Mouse (Mus musculus) erythroblast, embryonic 14.5 days (primary cell): ENCODE measurements around the gene Cuta.

Experiments used
- GATA1 ChIP-seq: IDR thresholded peaks from 2 replicates; pipeline ENCODE4 v1.6.1; 2012; ENCODE audit warnings: low read length, inconsistent platforms, mixed read lengths
- TAL1 ChIP-seq: IDR thresholded peaks from 3 replicates; pipeline ENCODE4 v1.6.1; 2012; ENCODE audit warnings: low read length, inconsistent platforms, mixed read lengths

- TF ChIP-seq GATA1: no peak
- TF ChIP-seq TAL1: no peak
Observed at GRCm38 (mm10) chr17:26948316-26949050, 9.1 kb upstream of the Cuta start.
